7 mouse cellular contexts compared by ENCODE assay signal in genomic region chr2:32704021-32704421, GRCm38 (mm10). TPM values are rescaled to one million over a fixed set of nuclear protein-coding genes. Genes with fewer than 3 reads are reported as not detected.
DNase-seq lines count a peak whose midpoint lies in the region; ATAC-seq and TF ChIP-seq lines count a peak whose summit lies in the region.

TSS of gene Fpgs (minus strand) at chr2:32704145.

- no peak within 1 kb of the TSS for H3K27ac ChIP-seq in testis, adult 2 months (ENCODE audit: control insufficient read depth, insufficient read depth, low read depth, low read length)
- no peak within 1 kb of the TSS for H3K27ac ChIP-seq in forebrain, embryonic 12.5 days
- no peak within 1 kb of the TSS for H3K27ac ChIP-seq in kidney, embryonic 14.5 days (ENCODE audit: low read depth, low read length)
- no peak within 1 kb of the TSS for H3K27ac ChIP-seq in midbrain, embryonic 13.5 days

- no peaks in the 10 kb centered on the region for H3K27me3 ChIP-seq in testis, adult 2 months (ENCODE audit: control insufficient read depth, insufficient read depth, low read length)
- no peaks in the 10 kb centered on the region for H3K27me3 ChIP-seq in forebrain, embryonic 12.5 days
- H3K27me3 ChIP-seq in kidney, embryonic 14.5 days (ENCODE audit: control insufficient read depth, insufficient read depth, low read length): no peaks in the 10 kb centered on the region
- no peaks in the 10 kb centered on the region for H3K27me3 ChIP-seq in midbrain, embryonic 13.5 days

- no peak for TF ChIP-seq POLR2A in testis, adult 2 months (IDR thresholded peaks at IDR 0.05; ENCODE audit: control insufficient read depth, low read depth, low read length)

- no peak within 1 kb of the TSS for H3K9ac ChIP-seq in forebrain, embryonic 12.5 days
- no peak within 1 kb of the TSS for H3K9ac ChIP-seq in kidney, embryonic 14.5 days (ENCODE audit: low read depth, low read length)
- H3K9ac ChIP-seq in midbrain, embryonic 13.5 days (replicated peaks): no peak within 1 kb of the TSS

- H3K36me3 ChIP-seq in testis, adult 2 months (ENCODE audit: control insufficient read depth, insufficient read depth, low read length): peaks cover 8% of the 10 kb centered on the region
- H3K36me3 ChIP-seq in forebrain, embryonic 12.5 days (replicated peaks): peaks cover 61% of the 10 kb centered on the region
- peaks cover 60% of the 10 kb centered on the region for H3K36me3 ChIP-seq in kidney, embryonic 14.5 days (ENCODE audit: control insufficient read depth, insufficient read depth, low read length)
- H3K36me3 ChIP-seq in midbrain, embryonic 13.5 days: peaks cover 66% of the 10 kb centered on the region

- 75% methylated on average over 2 of the region's 2 CpGs for WGBS in forebrain, embryonic 12.5 days
- WGBS in kidney, embryonic 14.5 days: 57% methylated on average over 2 of the region's 2 CpGs
- WGBS in midbrain, embryonic 13.5 days: 83% methylated on average over 2 of the region's 2 CpGs

- DNase-seq in testis, postnatal 14 days (ENCODE audit: low spot score): no peak
- DNase-seq in left cerebral cortex, adult 18-20 months (ENCODE audit: low spot score in 2 of 2): no peak
- DNase-seq in T-cell, adult 2 months (ENCODE audit: low spot score): no peak

- H3K4me1 ChIP-seq in testis, adult 2 months (ENCODE audit: control insufficient read depth, insufficient read depth, low read length): peaks cover 2% of the 10 kb centered on the region; the same call in 1 of the 2 replicates
- no peaks in the 10 kb centered on the region for H3K4me1 ChIP-seq in forebrain, embryonic 12.5 days
- H3K4me1 ChIP-seq in kidney, embryonic 14.5 days (ENCODE audit: control insufficient read depth, insufficient read depth, low read length): no peaks in the 10 kb centered on the region
- H3K4me1 ChIP-seq in midbrain, embryonic 13.5 days (replicated peaks): no peaks in the 10 kb centered on the region

- no peak for TF ChIP-seq CTCF in testis, adult 2 months (IDR thresholded peaks at IDR 0.05; ENCODE audit: control insufficient read depth, insufficient read depth, insufficient replicate concordance, low read depth, low read length)

- no peaks in the 10 kb centered on the region for H3K9me3 ChIP-seq in forebrain, embryonic 12.5 days
- H3K9me3 ChIP-seq in kidney, embryonic 14.5 days (ENCODE audit: control insufficient read depth, low read length): no peaks in the 10 kb centered on the region
- H3K9me3 ChIP-seq in midbrain, embryonic 13.5 days: no peaks in the 10 kb centered on the region

- no peak within 1 kb of the TSS for H3K4me2 ChIP-seq in forebrain, embryonic 12.5 days
- H3K4me2 ChIP-seq in kidney, embryonic 14.5 days (replicated peaks; ENCODE audit: low read depth, low read length): no peak within 1 kb of the TSS
- H3K4me2 ChIP-seq in midbrain, embryonic 13.5 days (replicated peaks): no peak within 1 kb of the TSS

- no peak within 1 kb of the TSS for H3K4me3 ChIP-seq in testis, adult 2 months (ENCODE audit: control insufficient read depth, low read depth, low read length)
- no peak within 1 kb of the TSS for H3K4me3 ChIP-seq in forebrain, embryonic 12.5 days (replicated peaks)
- H3K4me3 ChIP-seq in kidney, embryonic 14.5 days (ENCODE audit: low read length): no peak within 1 kb of the TSS
- H3K4me3 ChIP-seq in midbrain, embryonic 13.5 days (replicated peaks): no peak within 1 kb of the TSS

- ATAC-seq in forebrain, embryonic 12.5 days (ENCODE audit: low FRiP score): no peak
- ATAC-seq in kidney, embryonic 14.5 days (ENCODE audit: low FRiP score, low TSS enrichment): peak; percentile 47; the same call in 1 of the 2 replicates
- ATAC-seq in midbrain, embryonic 13.5 days: no peak

RNA-seq across cellular contexts. Expression of gene Fpgs, which starts in this region (rescaled TPM):
- 39.4 and 45.3 TPM in 2 replicates for polyA plus RNA-seq in testis, adult 2 months (2012; rRNA removed)
- 16.4 and 19.6 TPM in 2 replicates for polyA plus RNA-seq in forebrain, embryonic 12.5 days (2016; fragmentation: Nextera tagmentation; extraction: Ambion mirVana)
- polyA plus RNA-seq in kidney, embryonic 14.5 days (2014; fragmentation: Nextera tagmentation; extraction: Ambion mirVana): 27.1 and 33.2 TPM in 2 replicates
- 16.5 and 16.6 TPM in 2 replicates for polyA plus RNA-seq in midbrain, embryonic 13.5 days (2015; fragmentation: Nextera tagmentation; extraction: Ambion mirVana)
- 1 to 10 TPM; 7.6 to 9.0 TPM for total RNA-seq in left cerebral cortex, adult 18-20 months (2021)
